Mouse (Mus musculus) gastrocnemius, postnatal 14 days (tissue): ENCODE results near the gene Slc25a18. TPM values are rescaled to one million over a fixed set of nuclear protein-coding genes. Genes with fewer than 3 reads are reported as not detected.

Source experiments
- DNase-seq: peaks from one replicate; pipeline ENCODE4 v3.0.0; 2021; ENCODE audit warnings: mixed read lengths
- intact Hi-C: fragments of 180-260 bp; cut with DNase I; formaldehyde crosslinking; loops from one replicate; pipeline ENCODE4 v1.15.1; 2025; ENCODE audit warnings: low total_unique reads
- microRNA-seq, 2 experiments: library from miRNA; unstranded; fragments of <30 nt; microRNA quantifications; one replicate each; pipeline ENCODE4 v1.2.0; 2021
- total RNA-seq, 2 experiments: library from RNA; stranded (reverse); gene quantifications; 2 replicates each; pipeline ENCODE4 v1.2.3; 2021

Slc25a18 gene
- total RNA-seq, 2 experiments from 2014 or later, result 0.10 to 0.11 TPM

- peak; percentile 96 for DNase-seq
- intact Hi-C loops, result no loop called here
Measured at GRCm38 (mm10) chr6:120835474-120836374, 62.3 kb downstream of the Slc25a18 start, which contains the start of gene Bcl2l13. Bcl2l13 (plus strand) TSS chr6:120836212.

GRCm38 (mm10) chr6:120836389-120837151 lies 63.2 kb downstream of the Slc25a18 start:
- intact Hi-C loops, result no loop called here
- no peak for DNase-seq

- DNase-seq, result no peak
- intact Hi-C loops, result no loop called here
Measured at GRCm38 (mm10) chr6:120837152-120837530, 63.8 kb downstream of the Slc25a18 start.

GRCm38 (mm10) chr6:120840258-120840657 lies 66.9 kb downstream of the Slc25a18 start:
- no peak for DNase-seq
- intact Hi-C loops, result no loop called here

- intact Hi-C loops, result no loop called here
- no peak for DNase-seq
Measured at GRCm38 (mm10) chr6:120841754-120842153, 68.4 kb downstream of the Slc25a18 start.

Small RNA genes within 50 kb of the gene (microRNA-seq; reads per million reads assigned to microRNA genes)
- gene Gm25193, result 0 reads per million in 2 experiments

Other genes with a start within 250 kb of the Slc25a18 start
- gene Hdhd5, start 242.3 kb upstream of the Slc25a18 start, total RNA-seq, result 10 to 100 TPM; 21.0 to 25.2 TPM
- gene Cecr2, start 107.2 kb upstream of the Slc25a18 start, total RNA-seq, result 10 to 100 TPM; 10.2 to 11.0 TPM
- gene Atp6v1e1, start 49.2 kb downstream of the Slc25a18 start, total RNA-seq, result 100 to 1,000 TPM; 124 to 125 TPM
- 10 to 100 TPM; 44.3 to 49.2 TPM for gene Bcl2l13, start 62.6 kb downstream of the Slc25a18 start, total RNA-seq
- 1 to 10 TPM; 1.8 to 2.3 TPM for gene Bid, start 143.3 kb downstream of the Slc25a18 start, total RNA-seq